Mouse (Mus musculus) ES-E14 (cell line): ENCODE results near the gene Heca.

Experiments used
- CHD2 ChIP-seq: IDR thresholded peaks from 2 replicates; pipeline ENCODE4 v1.6.1; 2014; ENCODE audit warnings: mild to moderate bottlenecking, low read depth, low read length, inconsistent platforms
- HCFC1 ChIP-seq: IDR thresholded peaks from 2 replicates; pipeline ENCODE4 v1.6.1; 2012; ENCODE audit warnings: low read length, inconsistent platforms, borderline replicate concordance; ENCODE audit not compliant: insufficient read depth
- MAFK ChIP-seq: IDR thresholded peaks from 2 replicates; pipeline ENCODE4 v1.6.1; 2014; ENCODE audit warnings: mild to moderate bottlenecking, low read depth, low read length, inconsistent platforms; ENCODE audit not compliant: insufficient read depth

- TF ChIP-seq HCFC1 (no peak), CHD2 (no peak), MAFK (no peak)
These were observed 23.7 kb downstream of the Heca start for GRCm38 (mm10) chr10:17924166-17924565.
